Mouse (Mus musculus): ENCODE data around the gene Mpdu1.
"Not testable (repeated sequence)": the region's sequence is repeated elsewhere in the genome, so short reads cannot be mapped to it uniquely, and the experiment has no call there.

Gene Mpdu1

GRCm38 (mm10) chr11:69662213-69662966 lies at the start of gene Mpdu1:
TSS of gene Mpdu1 (minus strand) at chr11:69662642.
- peak; percentile 91 for DNase-seq

DNA sequence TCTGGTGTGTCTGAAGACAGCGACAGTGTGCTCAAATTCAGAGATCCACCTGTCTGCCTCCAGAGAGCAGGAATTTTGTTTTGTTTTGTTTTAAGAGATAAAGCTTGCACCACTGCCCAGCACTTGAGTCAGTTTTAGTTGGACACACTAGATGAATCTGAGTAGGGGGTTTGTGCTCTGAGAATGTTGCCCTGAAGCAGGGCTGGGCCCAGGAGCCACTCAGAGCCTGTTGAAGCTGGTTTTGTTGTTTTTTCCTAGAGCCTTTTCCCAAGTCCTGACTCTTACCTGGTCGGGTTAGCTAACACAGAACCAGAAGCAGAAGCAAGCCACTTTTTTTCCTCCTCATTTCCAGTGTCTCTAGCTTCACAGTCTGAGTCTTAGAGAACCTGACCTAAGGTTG lies 48.6 kb upstream of the Mpdu1 start:
- no peak for DNase-seq

DNA sequence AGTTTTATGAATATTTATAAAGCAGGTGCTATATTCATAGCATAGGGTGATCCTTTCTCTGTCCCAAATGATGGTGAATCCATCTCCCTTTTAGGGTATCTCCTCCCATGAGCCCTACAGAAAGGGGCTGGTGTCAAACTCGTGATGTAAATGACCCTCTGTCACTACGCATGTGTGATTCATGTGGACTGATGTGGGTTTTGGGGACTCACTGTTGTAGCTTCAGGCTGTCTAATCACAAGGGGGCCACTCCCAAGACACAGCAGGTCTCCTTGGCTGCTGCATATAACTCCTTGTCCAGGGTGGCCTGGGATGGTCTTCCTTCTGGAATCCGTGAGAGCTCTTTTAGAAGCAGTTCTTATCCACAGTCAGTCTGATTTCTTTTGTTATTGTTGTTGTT lies 48.0 kb upstream of the Mpdu1 start:
- DNase-seq, result no peak

DNA sequence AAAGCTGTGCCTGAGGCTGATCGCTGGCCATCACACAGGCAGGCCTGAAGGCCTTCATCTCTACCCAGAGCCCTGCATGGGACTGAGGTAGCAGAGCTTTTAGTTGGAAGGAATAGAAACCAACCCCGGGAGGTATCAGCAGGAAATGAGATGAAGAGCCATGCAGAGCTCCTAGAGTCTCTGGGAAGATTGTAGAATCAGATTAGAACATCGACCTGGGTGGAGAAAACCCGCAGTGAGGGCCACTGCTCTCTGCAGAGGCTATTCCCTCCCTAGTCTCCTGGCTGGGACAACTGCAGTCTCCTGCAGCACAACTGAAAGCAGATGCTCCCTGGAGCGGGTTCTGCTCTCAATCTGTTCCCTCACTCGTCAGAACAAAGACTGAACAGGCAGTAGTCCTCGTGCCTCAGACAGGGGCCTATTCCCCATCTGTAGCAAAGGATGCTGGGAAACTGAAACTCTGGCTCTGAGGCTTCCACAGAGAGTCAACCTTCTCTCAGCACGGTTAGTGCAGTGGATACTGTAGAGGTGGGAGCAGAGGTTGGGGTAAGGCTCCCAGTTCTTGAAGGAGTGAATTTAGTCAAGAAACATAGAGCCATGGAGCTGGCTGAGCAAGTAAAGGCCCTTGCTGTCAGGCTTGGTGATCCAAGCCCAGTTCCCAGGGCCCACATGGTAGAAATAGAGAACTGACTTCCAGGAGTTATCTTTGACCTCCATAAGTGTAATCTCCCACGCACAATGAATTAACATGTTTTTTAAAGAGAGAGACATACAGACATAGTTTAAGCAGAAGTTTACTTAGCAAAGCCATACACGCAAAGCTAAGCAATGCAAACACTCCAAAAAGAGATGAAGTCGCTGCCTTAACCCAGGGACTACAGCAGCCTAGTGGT lies 47.4 kb upstream of the Mpdu1 start:
- DNase-seq, result no peak

DNA sequence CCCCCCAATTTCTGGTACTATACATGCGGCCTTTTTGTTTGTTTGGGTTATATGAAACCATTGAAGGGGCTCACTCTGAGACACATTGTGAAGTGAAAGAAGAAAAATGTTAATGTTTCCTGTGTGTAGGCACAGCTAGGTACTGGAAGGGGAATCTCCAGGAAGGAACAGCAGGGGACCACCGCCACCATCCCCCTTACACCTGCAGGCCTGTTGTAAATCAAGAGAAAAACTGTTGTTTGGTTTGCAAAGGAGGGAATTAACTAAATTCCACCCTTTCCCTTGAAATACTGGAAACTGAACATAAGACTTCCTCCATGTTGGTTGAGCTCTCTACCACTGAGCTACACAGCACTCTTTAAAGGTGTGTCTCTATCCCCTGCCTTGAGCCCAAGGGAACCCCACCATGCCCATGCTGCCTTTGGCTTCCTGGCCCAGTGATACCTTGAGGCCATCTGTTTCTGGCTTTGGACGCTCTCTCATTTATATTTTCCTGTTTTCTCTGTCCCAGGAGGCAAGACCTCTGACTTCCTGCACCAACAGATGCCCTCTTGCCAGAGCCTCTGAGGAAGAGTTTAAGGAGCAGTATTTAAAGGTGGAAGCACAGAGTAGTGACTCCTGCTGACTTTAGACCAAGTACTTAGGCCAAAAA lies 46.3 kb upstream of the Mpdu1 start:
- DNase-seq, result no peak

- DNase-seq, result no peak
Measured at GRCm38 (mm10) chr11:69707873-69708381, 45.5 kb upstream of the Mpdu1 start.

DNA sequence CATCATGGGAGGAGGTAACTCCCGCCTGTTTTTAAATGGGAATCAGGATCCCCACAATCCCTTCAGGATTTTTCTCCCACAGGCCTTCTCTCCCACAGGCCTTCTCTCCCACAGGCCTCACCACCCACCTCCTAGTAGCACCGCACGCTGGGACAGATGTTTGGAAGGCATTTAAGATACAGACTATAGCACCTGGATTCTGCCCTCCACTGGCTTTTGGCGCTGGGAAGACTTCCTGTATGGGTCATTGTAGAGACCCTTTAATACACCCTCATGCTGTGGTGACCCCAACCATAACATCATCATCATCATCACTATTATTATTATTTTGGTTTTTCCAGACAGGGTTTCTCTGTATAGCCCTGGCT lies 45.0 kb upstream of the Mpdu1 start:
- no peak for DNase-seq

- DNase-seq, result peak; percentile 97
Measured at GRCm38 (mm10) chr11:69706775-69707479, 44.5 kb upstream of the Mpdu1 start.

DNA sequence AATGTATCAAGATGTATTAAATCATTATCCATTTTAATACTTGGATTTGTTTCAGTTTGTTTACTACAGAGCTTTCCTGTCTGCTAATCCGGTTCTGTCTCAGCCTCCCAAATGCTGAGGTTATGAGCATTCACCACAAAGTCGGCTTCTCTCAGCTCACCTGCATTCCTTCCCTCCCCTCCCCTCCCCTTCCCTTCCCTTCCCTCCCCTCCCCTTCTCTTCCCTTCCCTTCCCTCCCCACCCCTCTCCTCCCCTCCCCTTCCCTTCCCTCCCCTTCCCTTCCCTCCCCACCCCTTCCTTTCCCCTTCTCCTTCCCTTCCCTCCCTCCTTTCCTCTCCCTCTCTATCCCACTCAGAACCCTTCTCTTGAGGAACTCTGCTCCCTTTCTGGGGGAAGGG lies 42.2 kb upstream of the Mpdu1 start:
- DNase-seq, result no peak

GRCm38 (mm10) chr11:69703814-69704612 lies 41.6 kb upstream of the Mpdu1 start:
- DNase-seq, result no peak

DNA sequence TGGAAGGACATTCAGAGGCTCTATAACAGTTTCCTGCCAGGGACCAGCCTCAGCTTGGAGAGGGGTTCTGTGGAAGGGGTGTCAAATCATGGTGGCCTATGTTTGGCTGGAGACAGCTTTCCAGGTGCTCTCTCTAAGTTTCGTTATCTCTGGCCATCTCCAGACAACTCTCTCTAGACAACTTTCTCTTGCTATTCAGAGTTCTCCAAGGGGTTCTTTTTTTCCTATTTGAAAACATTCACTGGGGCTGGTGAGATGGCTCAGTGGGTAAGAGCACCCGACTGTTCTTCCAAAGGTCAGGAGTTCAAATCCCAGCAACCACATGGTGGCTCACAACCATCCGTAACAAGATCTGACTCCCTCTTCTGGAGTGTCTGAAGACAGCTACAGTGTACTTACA lies 40.9 kb upstream of the Mpdu1 start:
- not testable (repeated sequence) for DNase-seq

- not testable (repeated sequence) for DNase-seq
Measured at GRCm38 (mm10) chr11:69702886-69703285, 40.4 kb upstream of the Mpdu1 start.

DNA sequence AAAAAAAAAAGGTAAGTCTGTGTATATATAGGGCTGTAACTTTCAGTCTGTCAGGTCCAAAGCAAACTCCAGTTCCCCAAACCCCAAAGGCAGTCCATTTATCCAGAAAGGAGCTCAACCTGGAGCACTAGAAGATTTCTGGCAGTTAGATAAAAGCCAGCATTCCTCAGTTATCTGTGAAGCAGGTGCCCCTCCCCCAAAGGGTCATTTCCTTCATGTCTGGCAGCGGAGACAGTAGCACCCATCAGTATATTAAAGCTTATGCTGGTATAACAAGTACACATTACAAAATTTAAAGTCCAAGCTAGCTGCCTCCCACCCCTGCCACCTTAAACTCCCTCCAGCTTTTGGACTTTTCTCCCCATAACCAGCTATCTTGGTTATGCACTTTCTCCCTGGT lies 37.2 kb upstream of the Mpdu1 start:
- no peak for DNase-seq

GRCm38 (mm10) chr11:69698574-69698973 lies 36.1 kb upstream of the Mpdu1 start:
- DNase-seq, result peak; percentile 10

GRCm38 (mm10) chr11:69697396-69697795 lies 35.0 kb upstream of the Mpdu1 start:
- DNase-seq, result no peak

DNA sequence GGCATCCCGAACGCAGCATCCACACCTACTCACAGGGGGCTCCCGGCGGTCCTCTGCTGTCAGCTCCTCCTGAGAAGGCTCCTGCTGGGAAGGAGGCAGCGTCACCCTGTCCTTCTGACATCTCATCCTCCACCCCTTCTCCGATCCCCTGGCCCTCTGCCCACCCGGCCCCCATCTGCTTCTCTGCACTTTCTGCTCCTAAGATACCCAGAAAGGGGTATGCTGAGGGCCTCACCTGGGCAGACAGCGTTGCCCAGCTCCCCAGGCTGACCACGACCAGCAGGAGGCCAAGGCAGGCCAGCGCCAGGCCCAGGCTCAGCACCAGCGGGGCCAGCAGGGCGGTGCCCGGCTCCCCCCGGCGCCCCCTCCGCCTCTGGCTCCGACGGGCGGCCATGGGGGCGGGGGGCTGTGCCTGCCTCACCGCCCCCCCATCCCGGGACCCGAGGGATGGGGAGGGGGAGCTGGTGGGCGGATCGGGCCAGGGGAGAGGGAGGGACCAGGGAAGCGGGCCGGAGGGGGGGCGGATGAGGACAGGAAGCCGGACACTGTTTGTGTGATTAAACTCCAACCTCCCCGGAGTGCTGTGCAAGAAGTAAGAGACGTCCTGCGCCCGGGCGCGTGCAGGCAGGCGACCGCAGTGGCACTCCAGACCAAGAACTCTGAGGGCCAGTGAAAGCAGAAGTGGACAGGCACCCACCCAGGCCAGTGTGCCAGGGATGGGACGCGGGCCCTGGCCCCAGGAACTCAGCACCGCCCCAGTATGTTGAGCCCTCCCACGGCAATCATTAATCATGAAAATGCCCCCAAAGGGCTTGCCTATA lies 33.1 kb upstream of the Mpdu1 start, which contains the start of the genes Tnfsf12 and Tnfsfm13:
TSS of gene Tnfsf12 (minus strand) at position 489 of the 821 bp plus-strand sequence.
TSS of gene Tnfsfm13 (minus strand) at position 738 of the 821 bp plus-strand sequence.
- peak; percentile 71 for DNase-seq

- DNase-seq, result no peak
Measured at GRCm38 (mm10) chr11:69695046-69695360, 32.6 kb upstream of the Mpdu1 start.

DNA sequence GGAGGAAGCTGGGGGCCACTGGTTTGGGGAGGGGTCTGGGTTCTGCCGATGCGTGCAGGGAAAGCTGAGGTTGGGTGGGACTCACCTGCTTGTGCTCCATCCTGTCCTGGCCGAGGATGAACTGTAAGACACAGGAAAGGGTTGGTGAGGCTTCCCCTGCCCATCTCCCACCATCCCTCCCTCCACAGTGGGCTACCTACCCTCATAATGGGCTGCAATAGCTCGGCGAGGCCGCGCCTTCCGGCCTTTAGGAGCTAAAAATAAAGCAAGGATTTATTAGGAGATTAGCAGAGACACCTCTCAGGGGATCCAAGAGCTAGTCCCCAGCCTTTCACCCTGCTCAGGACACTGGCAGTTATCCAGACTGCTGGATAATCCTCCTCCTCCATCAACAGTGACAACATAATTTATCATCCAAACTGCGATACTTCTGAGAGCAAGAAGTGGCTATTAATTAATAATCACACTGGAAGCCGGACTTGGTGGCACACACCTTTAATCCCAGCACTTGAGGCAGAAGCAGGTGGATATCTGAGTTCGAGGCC lies 31.1 kb upstream of the Mpdu1 start:
- no peak for DNase-seq

DNA sequence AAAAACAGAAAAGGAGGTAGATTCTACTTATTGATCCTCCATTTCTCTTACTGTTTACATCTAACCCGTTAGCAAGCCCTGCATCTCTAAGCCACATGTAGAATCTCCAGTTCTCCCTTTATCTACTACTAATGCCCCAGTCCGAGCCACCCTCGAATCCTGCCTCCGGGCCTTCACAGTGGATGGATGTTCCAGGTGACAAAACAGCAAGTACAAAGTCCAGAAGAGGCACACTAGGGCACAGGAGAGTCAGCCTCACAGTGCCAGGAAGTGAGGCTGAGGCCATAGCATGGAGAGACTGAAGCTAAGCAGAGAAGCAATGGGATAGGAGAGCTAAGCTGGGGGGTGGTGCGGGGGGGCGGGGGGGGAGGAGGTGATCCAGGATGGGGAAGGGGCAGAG lies 30.4 kb upstream of the Mpdu1 start:
- no peak for DNase-seq

GRCm38 (mm10) chr11:69692196-69692811 lies 29.9 kb upstream of the Mpdu1 start:
- DNase-seq, result no peak

All from cerebellum, adult 8-10 months (tissue).